Mouse (Mus musculus): ENCODE measurements around the gene Lpgat1. TPM values are rescaled to one million over a fixed set of nuclear protein-coding genes. Genes with fewer than 3 reads are reported as not detected.

Lpgat1 gene
- polyA plus RNA-seq, 1 experiment = 9.2 TPM

DNA sequence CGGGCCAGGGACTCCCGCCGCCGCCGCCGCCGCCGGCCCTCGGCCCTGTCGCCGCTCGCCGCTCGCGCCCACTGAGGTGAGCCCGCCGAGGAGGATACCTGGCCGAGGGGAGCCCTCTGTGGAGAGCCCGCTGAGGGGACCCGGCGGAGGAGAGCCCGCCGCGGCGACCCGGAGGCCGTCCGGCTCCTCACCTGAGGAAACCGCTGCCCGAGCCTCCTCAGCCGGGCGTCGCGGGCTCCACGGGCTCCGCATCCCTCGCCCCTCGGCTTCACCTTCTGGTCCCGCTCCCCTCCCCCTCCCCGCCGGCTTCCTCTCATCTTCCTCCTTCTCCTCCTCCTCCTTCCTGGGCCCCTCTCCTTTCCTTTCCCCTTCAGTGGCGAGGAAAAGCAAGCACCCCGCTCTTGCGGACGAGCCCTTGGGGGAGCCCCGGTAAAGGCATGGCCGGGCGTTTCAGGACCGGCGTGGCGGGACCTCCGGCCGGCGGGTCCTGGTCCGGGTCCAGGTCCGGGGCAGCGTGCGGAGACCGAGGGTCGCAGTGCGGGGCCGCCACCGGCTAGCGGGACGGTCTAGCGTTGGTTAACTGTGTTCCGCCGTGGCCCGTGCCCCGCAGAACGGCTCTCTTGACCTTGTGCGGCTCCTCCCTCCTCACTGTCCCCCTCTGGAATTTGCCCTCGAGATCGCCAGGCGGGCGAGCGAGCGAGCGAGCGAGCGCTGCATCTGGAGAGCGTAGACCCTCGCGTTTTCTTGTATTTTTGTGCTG, 1.1 kb downstream of the Lpgat1 start:
- 6% methylated on average over 67 of the region's 84 CpGs for WGBS
- no peak for TF ChIP-seq POLR2A (IDR thresholded peaks at IDR 0.05; ENCODE audit: low read depth, low read length)
- TF ChIP-seq CTCF (IDR thresholded peaks at IDR 0.05; ENCODE audit: extremely low read depth, insufficient read depth, insufficient read length, insufficient replicate concordance) = no peak
- peak overlapping the region; percentile 93 for H3K4me3 ChIP-seq (ENCODE audit: extremely low read depth, insufficient read depth, insufficient read length)
- H3K4me1 ChIP-seq (ENCODE audit: control insufficient read depth, insufficient read depth, insufficient read length) = peaks cover 12% of the 10 kb centered on the region
- no peaks in the 10 kb centered on the region for H3K36me3 ChIP-seq (ENCODE audit: control insufficient read depth, insufficient read depth, low read length)
- H3K27ac ChIP-seq (ENCODE audit: insufficient read depth, low read length) = peak overlapping the region; percentile 99
- peak in 1 of 2 experiments; percentile 42 for DNase-seq (ENCODE audit: low read depth in 1 of 2, low spot score in 2 of 2)
- no peaks in the 10 kb centered on the region for H3K27me3 ChIP-seq (ENCODE audit: control insufficient read depth, insufficient read depth, low read length)

DNA sequence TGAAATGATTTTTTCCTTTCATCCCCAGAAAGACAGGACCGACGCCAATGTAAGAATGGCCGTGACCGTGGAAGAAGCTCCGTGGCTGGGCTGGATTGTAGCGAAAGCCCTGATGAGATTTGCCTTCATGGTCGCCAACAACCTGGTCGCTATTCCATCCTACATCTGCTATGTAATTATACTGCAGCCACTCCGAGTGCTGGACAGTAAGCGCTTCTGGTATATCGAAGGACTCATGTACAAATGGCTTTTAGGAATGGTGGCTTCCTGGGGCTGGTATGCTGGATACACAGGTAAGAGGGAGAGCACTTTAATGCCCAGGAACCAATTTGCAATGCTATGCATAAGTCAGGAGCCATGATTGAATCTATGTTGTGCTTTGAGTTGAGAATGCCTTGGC, 1.7 kb downstream of the Lpgat1 start:
- H3K4me3 ChIP-seq (ENCODE audit: extremely low read depth, insufficient read depth, insufficient read length) = peak overlapping the region; percentile 93
- H3K36me3 ChIP-seq (ENCODE audit: control insufficient read depth, insufficient read depth, low read length) = no peaks in the 10 kb centered on the region
- 74% methylated on average over 11 of the region's 11 CpGs for WGBS
- no peak for DNase-seq (ENCODE audit: low read depth in 1 of 2, low spot score in 2 of 2)
- H3K27ac ChIP-seq (ENCODE audit: insufficient read depth, low read length) = no peak overlapping the region
- no peak for TF ChIP-seq POLR2A (IDR thresholded peaks at IDR 0.05; ENCODE audit: low read depth, low read length)
- TF ChIP-seq CTCF (IDR thresholded peaks at IDR 0.05; ENCODE audit: extremely low read depth, insufficient read depth, insufficient read length, insufficient replicate concordance) = no peak
- no peaks in the 10 kb centered on the region for H3K27me3 ChIP-seq (ENCODE audit: control insufficient read depth, insufficient read depth, low read length)
- peaks cover 12% of the 10 kb centered on the region for H3K4me1 ChIP-seq (ENCODE audit: control insufficient read depth, insufficient read depth, insufficient read length)

DNA sequence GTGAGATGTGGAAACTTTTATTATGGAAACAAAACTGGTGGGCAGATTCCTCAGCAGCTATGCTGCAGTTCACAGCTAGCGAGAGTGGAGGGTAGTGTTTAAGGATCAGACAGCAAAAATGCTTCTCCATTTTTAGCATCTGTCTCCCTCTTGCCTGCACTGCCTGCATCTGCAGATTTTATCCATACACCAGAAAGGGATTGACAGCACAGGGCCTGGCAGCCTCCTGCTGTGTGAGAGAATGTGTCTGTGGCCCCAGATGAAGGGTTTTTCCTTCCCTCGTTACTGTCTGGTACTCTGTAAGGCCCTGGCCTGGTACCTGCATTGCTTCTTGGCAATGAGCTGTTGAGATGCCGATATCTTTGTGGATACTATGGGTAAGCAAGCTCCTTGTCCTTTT, 2.8 kb downstream of the Lpgat1 start:
- no peaks in the 10 kb centered on the region for H3K36me3 ChIP-seq (ENCODE audit: control insufficient read depth, insufficient read depth, low read length)
- peaks cover 10% of the 10 kb centered on the region for H3K4me1 ChIP-seq (ENCODE audit: control insufficient read depth, insufficient read depth, insufficient read length)
- no peaks in the 10 kb centered on the region for H3K27me3 ChIP-seq (ENCODE audit: control insufficient read depth, insufficient read depth, low read length)
- no peak for DNase-seq (ENCODE audit: low read depth in 1 of 2, low spot score in 2 of 2)
- 86% methylated on average over 3 of the region's 3 CpGs for WGBS
- no peak for TF ChIP-seq CTCF (IDR thresholded peaks at IDR 0.05; ENCODE audit: extremely low read depth, insufficient read depth, insufficient read length, insufficient replicate concordance)
- no peak for TF ChIP-seq POLR2A (IDR thresholded peaks at IDR 0.05; ENCODE audit: low read depth, low read length)
- H3K4me3 ChIP-seq (ENCODE audit: extremely low read depth, insufficient read depth, insufficient read length) = no peak overlapping the region
- H3K27ac ChIP-seq (ENCODE audit: insufficient read depth, low read length) = no peak overlapping the region

DNA sequence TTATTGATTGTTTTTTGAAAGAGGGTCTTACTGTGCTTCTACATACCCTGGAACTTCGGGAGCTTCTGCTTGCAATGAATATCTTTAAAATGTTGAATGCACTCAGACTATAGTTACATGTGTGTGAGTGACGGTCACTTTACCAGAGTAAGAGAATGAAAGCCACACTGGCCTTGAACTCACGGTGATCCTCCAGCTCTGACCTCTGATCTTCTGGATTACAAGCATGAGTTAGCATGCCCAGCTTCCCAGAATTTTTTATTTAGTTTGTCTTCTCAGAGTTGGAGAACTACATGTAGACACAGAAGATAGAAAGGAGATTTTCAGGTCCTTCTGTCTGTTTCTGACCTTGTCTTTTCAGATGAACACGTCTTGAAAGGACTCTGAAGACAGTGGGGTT, 5.1 kb downstream of the Lpgat1 start:
- Histone ChIP-seq H3K27ac (ENCODE audit: insufficient read depth, low read length) (no peak overlapping the region), H3K4me1 (ENCODE audit: control insufficient read depth, insufficient read depth, insufficient read length) (peaks cover 6% of the 10 kb centered on the region), H3K27me3 (ENCODE audit: control insufficient read depth, insufficient read depth, low read length) (no peaks in the 10 kb centered on the region), H3K36me3 (ENCODE audit: control insufficient read depth, insufficient read depth, low read length) (peaks cover 2% of the 10 kb centered on the region), H3K4me3 (ENCODE audit: extremely low read depth, insufficient read depth, insufficient read length) (no peak overlapping the region)
- TF ChIP-seq POLR2A (IDR thresholded peaks at IDR 0.05; ENCODE audit: low read depth, low read length) = no peak
- TF ChIP-seq CTCF (IDR thresholded peaks at IDR 0.05; ENCODE audit: extremely low read depth, insufficient read depth, insufficient read length, insufficient replicate concordance) = no peak
- 97% methylated on average over 4 of the region's 4 CpGs for WGBS
- no peak for DNase-seq (ENCODE audit: low read depth in 1 of 2, low spot score in 2 of 2)

DNA sequence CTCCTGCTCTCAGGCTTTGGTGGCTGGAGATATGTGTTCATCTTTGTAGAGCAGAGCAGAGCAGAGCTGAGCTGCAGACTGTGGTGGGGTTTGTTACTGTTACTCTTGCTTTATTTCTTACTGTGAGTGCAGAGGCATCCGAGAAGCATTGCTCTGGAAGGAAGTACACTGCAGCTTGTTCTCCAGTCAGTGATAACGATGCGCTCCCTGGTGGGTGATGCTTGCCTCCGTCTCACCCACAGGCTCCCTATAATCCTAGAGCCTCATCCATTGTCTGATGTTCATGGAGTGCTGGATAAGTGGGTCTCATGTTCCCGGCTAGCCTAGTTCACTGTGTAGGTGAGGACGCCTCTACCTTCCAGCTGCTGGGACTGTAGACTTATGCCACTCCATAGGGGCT, 6.0 kb downstream of the Lpgat1 start:
- peaks cover 6% of the 10 kb centered on the region for H3K36me3 ChIP-seq (ENCODE audit: control insufficient read depth, insufficient read depth, low read length)
- TF ChIP-seq CTCF (IDR thresholded peaks at IDR 0.05; ENCODE audit: extremely low read depth, insufficient read depth, insufficient read length, insufficient replicate concordance) (no peak), POLR2A (IDR thresholded peaks at IDR 0.05; ENCODE audit: low read depth, low read length) (no peak)
- no peak overlapping the region for H3K4me3 ChIP-seq (ENCODE audit: extremely low read depth, insufficient read depth, insufficient read length)
- H3K4me1 ChIP-seq (ENCODE audit: control insufficient read depth, insufficient read depth, insufficient read length) = peaks cover 6% of the 10 kb centered on the region
- H3K27ac ChIP-seq (ENCODE audit: insufficient read depth, low read length) = peak overlapping the region; percentile 17
- 82% methylated on average over 6 of the region's 6 CpGs for WGBS
- no peak for DNase-seq (ENCODE audit: low read depth in 1 of 2, low spot score in 2 of 2)
- no peaks in the 10 kb centered on the region for H3K27me3 ChIP-seq (ENCODE audit: control insufficient read depth, insufficient read depth, low read length)

DNA sequence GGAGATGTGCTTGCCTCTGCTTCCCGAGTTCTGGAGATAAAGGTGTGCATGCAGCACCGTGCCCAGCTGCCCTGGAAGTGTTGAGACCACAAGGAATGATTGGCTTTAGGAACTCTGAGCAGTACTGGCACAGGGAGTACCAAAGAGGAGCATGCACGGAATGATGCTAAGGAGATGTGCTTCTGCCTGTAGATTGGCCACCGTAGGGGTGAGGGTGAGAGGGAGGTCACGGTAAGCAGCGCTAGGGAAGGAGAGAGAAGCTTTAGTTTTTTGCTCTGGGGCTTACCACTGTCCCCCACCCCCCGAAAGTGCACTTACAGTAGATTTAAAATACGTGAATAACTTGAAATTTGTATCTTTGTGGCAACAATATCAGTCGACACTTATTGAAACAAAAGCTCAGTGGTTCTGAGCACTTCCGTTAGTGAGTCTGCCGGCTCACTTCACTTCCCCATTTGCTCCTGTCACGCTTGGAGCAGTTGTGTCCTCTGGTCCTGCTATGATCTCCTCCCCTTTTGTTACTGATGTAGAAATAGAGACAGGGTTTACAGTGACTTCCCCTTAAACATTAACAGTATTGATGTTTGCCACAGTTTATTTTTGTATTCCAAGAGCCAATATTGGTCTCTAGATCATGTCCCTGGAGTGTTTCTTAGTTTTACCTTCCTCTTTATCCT, 6.9 kb downstream of the Lpgat1 start:
- peak overlapping the region; percentile 31 for H3K4me3 ChIP-seq (ENCODE audit: extremely low read depth, insufficient read depth, insufficient read length)

More for the DNA sequence above, 6.9 kb downstream of the Lpgat1 start:
- Histone ChIP-seq H3K36me3 (ENCODE audit: control insufficient read depth, insufficient read depth, low read length) (peaks cover 6% of the 10 kb centered on the region), H3K27me3 (ENCODE audit: control insufficient read depth, insufficient read depth, low read length) (no peaks in the 10 kb centered on the region), H3K4me1 (ENCODE audit: control insufficient read depth, insufficient read depth, insufficient read length) (no peaks in the 10 kb centered on the region; the same call in 1 of the 2 replicates), H3K27ac (ENCODE audit: insufficient read depth, low read length) (peak overlapping the region; percentile 88)
- DNase-seq (ENCODE audit: low read depth in 1 of 2, low spot score in 2 of 2) = peak; percentile 63 to 66
- 26% methylated on average over 12 of the region's 12 CpGs for WGBS
- no peak for TF ChIP-seq CTCF (IDR thresholded peaks at IDR 0.05; ENCODE audit: extremely low read depth, insufficient read depth, insufficient read length, insufficient replicate concordance)
- TF ChIP-seq POLR2A (IDR thresholded peaks at IDR 0.05; ENCODE audit: low read depth, low read length) = no peak

All from spleen, adult 2 months (tissue).